In genomic region chr17:29502669-29503665, GRCm38 (mm10) we compare ENCODE assay signal across 9 mouse cellular contexts. TPM values are rescaled to one million over a fixed set of nuclear protein-coding genes. Genes with fewer than 3 reads are reported as not detected.
DNase-seq lines count a peak whose midpoint lies in the region; ATAC-seq lines count a peak whose summit lies in the region.
"Had no signal": no experiment of that assay in that cellular context is flagged by ENCODE, and none has a peak within 500 bp of the region (broad histone marks: within the 10 kb centered on the region; RNA-seq: fewer than 3 reads in every experiment).

No protein-coding gene starts in this region.

- H3K4me2 ChIP-seq in heart, embryonic 16.5 days (ENCODE audit: low read depth, low read length): peak overlapping the region; percentile 57
- H3K4me2 ChIP-seq in embryonic facial prominence, embryonic 14.5 days (ENCODE audit: low read depth, low read length): peak overlapping the region; percentile 47

- 0 out of 2 replicates have a peak overlapping the region, but pooled peaks have one; percentile 44 for H3K27ac ChIP-seq in heart, embryonic 16.5 days (ENCODE audit: low read length)
- no peak overlapping the region for H3K27ac ChIP-seq in embryonic facial prominence, embryonic 14.5 days (replicated peaks; ENCODE audit: low read depth, low read length)
- H3K27ac ChIP-seq: macrophage had no signal

- peaks cover 5% of the 10 kb centered on the region for H3K4me1 ChIP-seq in heart, embryonic 16.5 days (ENCODE audit: control insufficient read depth, insufficient read depth, low read length)
- peaks cover 10% of the 10 kb centered on the region for H3K4me1 ChIP-seq in embryonic facial prominence, embryonic 14.5 days (ENCODE audit: control insufficient read depth, insufficient read depth, low read length)

- 0 out of 2 replicates have a peak overlapping the region, but pooled peaks have one; percentile 3 for H3K9ac ChIP-seq in heart, embryonic 16.5 days (ENCODE audit: low read length)
- no peak overlapping the region for H3K9ac ChIP-seq in embryonic facial prominence, embryonic 14.5 days (ENCODE audit: low read depth, low read length)

- 12% methylated on average over 32 of the region's 32 CpGs for WGBS in heart, embryonic 16.5 days
- WGBS in embryonic facial prominence, embryonic 14.5 days: 13% methylated on average over 32 of the region's 32 CpGs

- no peaks in the 10 kb centered on the region for H3K9me3 ChIP-seq in heart, embryonic 16.5 days (replicated peaks; ENCODE audit: control insufficient read depth, low read length)
- no peaks in the 10 kb centered on the region for H3K9me3 ChIP-seq in embryonic facial prominence, embryonic 14.5 days (ENCODE audit: control insufficient read depth, low read length)

- H3K27me3 ChIP-seq in heart, embryonic 16.5 days (ENCODE audit: control insufficient read depth, insufficient read depth, low read length): no peaks in the 10 kb centered on the region
- H3K27me3 ChIP-seq in embryonic facial prominence, embryonic 14.5 days (replicated peaks; ENCODE audit: control insufficient read depth, insufficient read depth, low read length): no peaks in the 10 kb centered on the region

- peak overlapping the region; percentile 16 for H3K4me3 ChIP-seq in heart, embryonic 16.5 days (ENCODE audit: low read length)
- H3K4me3 ChIP-seq in embryonic facial prominence, embryonic 14.5 days (ENCODE audit: low read depth, low read length): peak overlapping the region; percentile 17; the same call in 1 of the 2 replicates

- no peak for DNase-seq in heart, postnatal 4 days
- peak; percentile 49 for DNase-seq in CD4-positive, CD25-positive, alpha-beta regulatory T cell, adult 2 months (ENCODE audit: low read depth, low spot score)
- DNase-seq in embryonic facial prominence, embryonic 14.5 days (ENCODE audit: low spot score): peak; percentile 35
- DNase-seq in liver: peak; percentile 70
- DNase-seq in urinary bladder, postnatal 25 days (ENCODE audit: low spot score): no peak
- no peak for DNase-seq in layer of hippocampus, postnatal 10 days (ENCODE audit: low spot score in 2 of 2)
- no peak for DNase-seq in gastrocnemius, adult 18-20 months (ENCODE audit: low spot score)

- ATAC-seq in heart, embryonic 16.5 days (replicated peaks; ENCODE audit: extremely low read depth, insufficient read depth, low FRiP score): no peak
- ATAC-seq in embryonic facial prominence, embryonic 14.5 days (ENCODE audit: low read depth): no peak

- H3K36me3 ChIP-seq in heart, embryonic 16.5 days (ENCODE audit: control insufficient read depth, insufficient read depth): no peaks in the 10 kb centered on the region
- no peaks in the 10 kb centered on the region for H3K36me3 ChIP-seq in embryonic facial prominence, embryonic 14.5 days (ENCODE audit: control insufficient read depth, insufficient read depth, low read length)

RNA-seq across cellular contexts. Expression of gene Pim1, which starts 12.4 kb away (rescaled TPM):
- polyA plus RNA-seq in heart, embryonic 16.5 days (2015; fragmentation: Nextera tagmentation; extraction: Ambion mirVana): 14.4 and 15.7 TPM in 2 replicates
- total RNA-seq in heart, postnatal 4 days (2021): 10 to 100 TPM; 74.0 to 77.0 TPM
- polyA plus RNA-seq in embryonic facial prominence, embryonic 14.5 days (2014; fragmentation: Nextera tagmentation; extraction: Ambion mirVana): 10.7 and 13.6 TPM in 2 replicates
- 1 to 10 TPM; 3.5 to 4.0 TPM for total RNA-seq in layer of hippocampus, postnatal 10 days (2021)
- 10 to 100 TPM; 18.8 to 25.4 TPM for total RNA-seq in gastrocnemius, adult 18-20 months (2021)

RNA-seq across cellular contexts. Expression of gene Gm17657, which starts 46.5 kb away (rescaled TPM):
- not detected in 2 replicates for polyA plus RNA-seq in heart, embryonic 16.5 days (2015; fragmentation: Nextera tagmentation; extraction: Ambion mirVana)
- total RNA-seq in heart, postnatal 4 days (2021): not detected
- polyA plus RNA-seq in embryonic facial prominence, embryonic 14.5 days (2014; fragmentation: Nextera tagmentation; extraction: Ambion mirVana): not detected in 2 replicates
- not detected for total RNA-seq in layer of hippocampus, postnatal 10 days (2021)
- total RNA-seq in gastrocnemius, adult 18-20 months (2021): not detected
- polyA plus RNA-seq: macrophage had no signal

RNA-seq across cellular contexts. Expression of gene Tbc1d22b, which starts 46.6 kb away (rescaled TPM):
- polyA plus RNA-seq in heart, embryonic 16.5 days (2015; fragmentation: Nextera tagmentation; extraction: Ambion mirVana): 9.1 and 9.9 TPM in 2 replicates
- total RNA-seq in heart, postnatal 4 days (2021): 10 to 100 TPM; 15.6 to 16.1 TPM
- 12.3 and 12.6 TPM in 2 replicates for polyA plus RNA-seq in embryonic facial prominence, embryonic 14.5 days (2014; fragmentation: Nextera tagmentation; extraction: Ambion mirVana)
- 10 to 100 TPM; 40.1 to 46.0 TPM for total RNA-seq in layer of hippocampus, postnatal 10 days (2021)
- total RNA-seq in gastrocnemius, adult 18-20 months (2021): 10 to 100 TPM in 1 of 2 experiments, 1 to 10 TPM in 1; 9.2 to 10.7 TPM

RNA-seq across cellular contexts. Expression of gene Tmem217, which starts 49.2 kb away (rescaled TPM):
- 0.85 and 1.3 TPM in 2 replicates for polyA plus RNA-seq in heart, embryonic 16.5 days (2015; fragmentation: Nextera tagmentation; extraction: Ambion mirVana)
- total RNA-seq in heart, postnatal 4 days (2021): not detected
- polyA plus RNA-seq in embryonic facial prominence, embryonic 14.5 days (2014; fragmentation: Nextera tagmentation; extraction: Ambion mirVana): 0.18 and 0.30 TPM in 2 replicates
- not detected for total RNA-seq in layer of hippocampus, postnatal 10 days (2021)
- not detected for total RNA-seq in gastrocnemius, adult 18-20 months (2021)

Comparison
In these comparisons a context has a peak if more than half of its experiments do, and no peak if none do; other contexts are left out.
1. DNase-seq: peak in CD4-positive, CD25-positive, alpha-beta regulatory T cell, adult 2 months (single experiment), embryonic facial prominence, embryonic 14.5 days (single experiment) and liver (single experiment); none in heart, postnatal 4 days (single experiment), urinary bladder, postnatal 25 days (single experiment), layer of hippocampus, postnatal 10 days (0 of 2) and gastrocnemius, adult 18-20 months (single experiment).